Mouse (Mus musculus) ES-E14 (cell line): ENCODE results near the gene Zkscan7. TPM values are rescaled to one million over a fixed set of nuclear protein-coding genes. Genes with fewer than 3 reads are reported as not detected.
"Not testable (repeated sequence)": the region's sequence is repeated elsewhere in the genome, so short reads cannot be mapped to it uniquely, and the experiment has no call there.

Experiments used
- DNase-seq: peaks from one replicate; pipeline ENCODE4 v3.0.0-alpha.2; 2013; ENCODE audit warnings: low read depth, low spot score
- H3K27ac ChIP-seq: 2 replicates; pipeline ENCODE4 v1.5.1; 2012; ENCODE audit warnings: low read depth, mild to moderate bottlenecking, low read length, moderate library complexity, mixed read lengths; ENCODE audit not compliant: poor library complexity, insufficient read depth, severe bottlenecking
- H3K36me3 ChIP-seq: 2 replicates; pipeline ENCODE4 v1.6.1; 2012; ENCODE audit warnings: mild to moderate bottlenecking, low read length, moderate library complexity, mixed read lengths; ENCODE audit not compliant: control insufficient read depth, poor library complexity, insufficient read depth, severe bottlenecking
- H3K4me1 ChIP-seq, 2 experiments: fragments of 150-350 bp in 1 of 2; sonication (generic) in 1 of 2; 2 replicates each; pipeline ENCODE4 v1.6.1; 2012; ENCODE audit warnings: low read length in 2 of 2, mild to moderate bottlenecking in 1 of 2, mixed read lengths in 1 of 2; ENCODE audit not compliant: control insufficient read depth in 2 of 2, insufficient read depth in 2 of 2, poor library complexity in 1 of 2
- H3K4me3 ChIP-seq, 2 experiments: fragments of 150-350 bp in 1 of 2; sonication (generic) in 1 of 2; 2 replicates each; pipeline ENCODE4 v1.5.1; 2012; ENCODE audit warnings: low read length in 2 of 2, low read depth in 1 of 2, mild to moderate bottlenecking in 1 of 2, mixed read lengths in 1 of 2; ENCODE audit not compliant: insufficient read depth in 1 of 2, poor library complexity in 1 of 2, severe bottlenecking in 1 of 2
- H3K9ac ChIP-seq: 2 replicates; pipeline ENCODE4 v1.6.1; 2012; ENCODE audit warnings: low read depth, mild to moderate bottlenecking, low read length, mixed read lengths; ENCODE audit not compliant: poor library complexity, insufficient read depth, severe bottlenecking
- H3K9me3 ChIP-seq: fragments of 150-350 bp; sonication (generic); 2 replicates; pipeline ENCODE4 v1.6.1; 2012; ENCODE audit warnings: low read depth, mild to moderate bottlenecking, low read length; ENCODE audit not compliant: control insufficient read depth, insufficient read depth
- CHD2 ChIP-seq: IDR thresholded peaks from 2 replicates; pipeline ENCODE4 v1.6.1; 2014; ENCODE audit warnings: mild to moderate bottlenecking, low read depth, low read length, inconsistent platforms
- HCFC1 ChIP-seq: IDR thresholded peaks from 2 replicates; pipeline ENCODE4 v1.6.1; 2012; ENCODE audit warnings: low read length, inconsistent platforms, borderline replicate concordance; ENCODE audit not compliant: insufficient read depth
- MAFK ChIP-seq: IDR thresholded peaks from 2 replicates; pipeline ENCODE4 v1.6.1; 2014; ENCODE audit warnings: mild to moderate bottlenecking, low read depth, low read length, inconsistent platforms; ENCODE audit not compliant: insufficient read depth
- ZC3H11A ChIP-seq: IDR thresholded peaks from 2 replicates; pipeline ENCODE4 v1.6.1; 2012; ENCODE audit warnings: low read depth, mild to moderate bottlenecking, inconsistent platforms, low read length, borderline replicate concordance
- ZNF384 ChIP-seq: IDR thresholded peaks from 2 replicates; pipeline ENCODE4 v1.6.1; 2012; ENCODE audit warnings: low read depth, low read length, inconsistent platforms
- in situ Hi-C, 2 experiments: fragments of 600-800 bp; cut with MboI; formaldehyde crosslinking; loops; one replicate each; pipeline ENCODE4 v1.15.1; 2025; ENCODE audit warnings: low sequenced_read_pairs in 2 of 2, inconsistent platforms in 1 of 2; ENCODE audit not compliant: unreplicated experiment in 2 of 2
- total RNA-seq: library from RNA; depleted of rRNA; stranded (reverse); fragments of 300-350 nt; gene quantifications from 2 replicates; pipeline ENCODE4 v1.2.3, GENCODE M21; 2012

Zkscan7 gene
- total RNA-seq, 1 experiment = 1.4 TPM

DNA sequence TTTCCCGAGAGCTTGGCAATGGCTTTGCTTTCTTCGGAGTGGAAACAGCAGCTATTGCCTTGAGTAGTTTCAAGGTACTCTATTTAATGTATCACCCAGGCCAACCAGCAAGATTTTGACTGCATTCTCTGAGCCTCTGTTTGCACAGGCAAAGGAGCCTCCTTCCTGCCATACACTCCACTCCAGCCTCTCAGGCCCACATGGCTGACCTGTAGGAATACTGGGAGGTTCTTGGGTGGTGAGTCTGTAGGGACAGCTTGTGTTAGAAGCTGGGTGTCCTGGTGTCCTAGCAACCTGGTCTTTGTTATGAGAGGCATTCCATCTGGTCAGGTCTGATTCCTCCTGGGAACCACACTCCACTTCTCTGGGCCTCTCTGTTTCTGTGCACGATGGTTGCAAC is 41.7 kb upstream of the Zkscan7 start, which contains the start of gene Gm35549:
Gene Gm35549 (minus strand): TSS at position 276 of the 400 bp plus-strand sequence.
- TF ChIP-seq MAFK (no peak), HCFC1 (no peak), CHD2 (no peak), ZNF384 (no peak), ZC3H11A (no peak)
- no peak within 1 kb of the TSS for H3K4me3 ChIP-seq
- no peak within 1 kb of the TSS for H3K9ac ChIP-seq
- peaks cover 0 to 3% of the 10 kb centered on the region in 2 experiments; a peak in 2 of 4 replicates for H3K4me1 ChIP-seq
- DNase-seq = no peak
- H3K27ac ChIP-seq = no peak within 1 kb of the TSS
- no peaks in the 10 kb centered on the region for H3K9me3 ChIP-seq
- in situ Hi-C loops = no loop called here
- no peaks in the 10 kb centered on the region for H3K36me3 ChIP-seq

DNA sequence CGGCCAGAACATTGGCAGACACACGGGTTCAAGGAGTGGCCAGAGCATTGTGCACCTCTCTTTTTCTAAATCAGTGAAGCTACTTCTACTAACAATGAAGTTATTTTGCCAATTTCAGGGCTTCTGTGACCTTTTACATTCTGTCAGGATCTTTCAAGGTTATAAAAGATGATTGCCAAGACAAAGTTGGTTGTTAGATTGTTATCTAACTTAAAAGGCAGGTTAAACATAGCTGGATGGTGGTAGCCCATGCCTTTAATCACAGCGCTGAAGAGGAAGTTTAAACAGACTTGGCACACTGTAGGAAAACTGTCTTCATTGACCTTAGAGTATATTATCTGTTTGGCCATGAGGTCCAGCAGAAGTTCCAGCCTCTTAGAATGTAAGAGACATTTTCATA is 39.9 kb upstream of the Zkscan7 start:
- in situ Hi-C loops = no loop called here
- TF ChIP-seq MAFK = no peak
- no peak for TF ChIP-seq ZC3H11A
- TF ChIP-seq CHD2 = no peak
- TF ChIP-seq ZNF384 = no peak
- TF ChIP-seq HCFC1 = no peak
- no peaks in the 10 kb centered on the region for H3K9me3 ChIP-seq

GRCm38 (mm10) chr9:122846156-122846555 is 39.3 kb upstream of the Zkscan7 start:
- no peaks in the 10 kb centered on the region for H3K36me3 ChIP-seq
- H3K9ac ChIP-seq = no peak overlapping the region
- in situ Hi-C loops = no loop called here
- H3K27ac ChIP-seq = no peak overlapping the region
- DNase-seq = no peak
- no peak for TF ChIP-seq MAFK
- no peaks in the 10 kb centered on the region for H3K9me3 ChIP-seq
- H3K4me3 ChIP-seq = no peak overlapping the region
- no peaks in the 10 kb centered on the region for H3K4me1 ChIP-seq

More for the DNA sequence above, 39.9 kb upstream of the Zkscan7 start:
- DNase-seq = no peak
- Histone ChIP-seq H3K27ac (no peak overlapping the region), H3K9ac (no peak overlapping the region), H3K4me3 (no peak overlapping the region), H3K4me1 (no peaks in the 10 kb centered on the region), H3K36me3 (no peaks in the 10 kb centered on the region)

DNA sequence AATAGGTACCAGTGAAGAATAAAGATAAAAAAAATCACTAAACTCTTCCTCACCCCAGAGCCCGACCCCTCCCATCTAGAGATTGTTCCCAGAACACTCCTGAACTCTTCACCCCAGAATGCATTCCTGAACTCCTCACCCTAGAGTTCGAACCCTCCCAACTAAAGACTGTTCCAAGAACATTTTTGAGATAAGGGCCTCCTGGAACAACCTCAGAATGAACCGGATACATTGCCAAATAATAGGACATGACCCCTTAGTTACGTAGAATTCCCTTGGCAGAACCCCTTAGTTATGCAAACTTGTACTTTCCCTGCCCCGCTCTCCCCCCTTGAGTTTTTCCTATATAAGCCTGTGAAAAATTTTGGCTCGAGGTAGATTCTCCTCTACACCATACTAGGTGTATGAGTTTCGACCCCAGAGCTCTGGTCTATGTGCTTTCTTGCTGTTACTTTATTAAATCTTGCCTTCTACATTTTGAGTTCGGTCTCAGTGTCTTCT is 37.6 kb upstream of the Zkscan7 start:
- H3K36me3 ChIP-seq, H3K9me3 ChIP-seq, in situ Hi-C loops, H3K9ac ChIP-seq, H3K4me3 ChIP-seq, H3K4me1 ChIP-seq, DNase-seq, H3K27ac ChIP-seq: not testable (repeated sequence)

GRCm38 (mm10) chr9:122854526-122854925 is 31.0 kb upstream of the Zkscan7 start:
- peaks cover 25% of the 10 kb centered on the region for H3K9me3 ChIP-seq
- no peak for DNase-seq
- H3K36me3 ChIP-seq = peaks cover 51% of the 10 kb centered on the region
- no peak overlapping the region for H3K27ac ChIP-seq
- no peaks in the 10 kb centered on the region for H3K4me1 ChIP-seq
- no peak overlapping the region for H3K9ac ChIP-seq
- TF ChIP-seq MAFK (no peak), ZC3H11A (no peak), CHD2 (no peak), HCFC1 (no peak), ZNF384 (no peak)
- no peak overlapping the region for H3K4me3 ChIP-seq
- in situ Hi-C loops = no loop called here

GRCm38 (mm10) chr9:122855141-122855540 is 30.3 kb upstream of the Zkscan7 start:
- in situ Hi-C loops, H3K4me3 ChIP-seq, H3K4me1 ChIP-seq, H3K27ac ChIP-seq, DNase-seq, H3K9ac ChIP-seq: not testable (repeated sequence)
- Histone ChIP-seq H3K9me3 (peaks cover 29% of the 10 kb centered on the region), H3K36me3 (peaks cover 56% of the 10 kb centered on the region)
